Mouse (Mus musculus): ENCODE measurements around the gene Dna2. TPM values are rescaled to one million over a fixed set of nuclear protein-coding genes. Genes with fewer than 3 reads are reported as not detected.

Gene Dna2
- polyA plus RNA-seq, 1 experiment from 2014 or later: 18.0 TPM

- no peak for ATAC-seq (ENCODE audit: low FRiP score, low read depth)
- Histone ChIP-seq H3K36me3 (peaks cover 76% of the 10 kb centered on the region), H3K9ac (replicated peaks) (no peak overlapping the region), H3K27me3 (no peaks in the 10 kb centered on the region), H3K27ac (replicated peaks) (no peak overlapping the region), H3K4me1 (no peaks in the 10 kb centered on the region), H3K4me3 (no peak overlapping the region), H3K9me3 (no peaks in the 10 kb centered on the region), H3K4me2 (replicated peaks) (no peak overlapping the region)
- WGBS: 25% methylated on average over 3 of the region's 3 CpGs
These were observed 40.5 kb downstream of the Dna2 start for GRCm38 (mm10) chr10:62987341-62987740.

GRCm38 (mm10) chr10:62990636-62991035, 43.8 kb downstream of the Dna2 start:
- H3K27me3 ChIP-seq: no peaks in the 10 kb centered on the region
- no peaks in the 10 kb centered on the region for H3K4me1 ChIP-seq
- 95% methylated on average over 15 of the region's 15 CpGs for WGBS
- H3K36me3 ChIP-seq: peaks cover 77% of the 10 kb centered on the region
- no peak for ATAC-seq (ENCODE audit: low FRiP score, low read depth)
- no peaks in the 10 kb centered on the region for H3K9me3 ChIP-seq
- no peak overlapping the region for H3K9ac ChIP-seq (replicated peaks)
- H3K27ac ChIP-seq (replicated peaks): no peak overlapping the region
- no peak overlapping the region for H3K4me2 ChIP-seq (replicated peaks)
- no peak overlapping the region for H3K4me3 ChIP-seq

GRCm38 (mm10) chr10:62993991-62994390, 47.2 kb downstream of the Dna2 start:
- H3K4me1 ChIP-seq: no peaks in the 10 kb centered on the region
- ATAC-seq (ENCODE audit: low FRiP score, low read depth): no peak
- no peak overlapping the region for H3K27ac ChIP-seq (replicated peaks)
- no peak overlapping the region for H3K9ac ChIP-seq (replicated peaks)
- H3K4me2 ChIP-seq (replicated peaks): no peak overlapping the region
- H3K4me3 ChIP-seq: no peak overlapping the region
- WGBS: 91% methylated on average over 4 of the region's 9 CpGs
- H3K9me3 ChIP-seq: no peaks in the 10 kb centered on the region
- H3K27me3 ChIP-seq: no peaks in the 10 kb centered on the region
- H3K36me3 ChIP-seq: peaks cover 92% of the 10 kb centered on the region

- 61% methylated on average over 9 of the region's 9 CpGs for WGBS
- Histone ChIP-seq H3K4me2 (replicated peaks) (no peak overlapping the region), H3K27ac (replicated peaks) (no peak overlapping the region), H3K27me3 (no peaks in the 10 kb centered on the region), H3K9ac (replicated peaks) (no peak overlapping the region), H3K36me3 (peaks cover 91% of the 10 kb centered on the region), H3K4me3 (no peak overlapping the region), H3K4me1 (no peaks in the 10 kb centered on the region), H3K9me3 (no peaks in the 10 kb centered on the region)
- no peak for ATAC-seq (ENCODE audit: low FRiP score, low read depth)
These were observed 53.8 kb downstream of the Dna2 start for GRCm38 (mm10) chr10:63000584-63000983.

- H3K4me3 ChIP-seq: no peak overlapping the region
- H3K4me2 ChIP-seq (replicated peaks): no peak overlapping the region
- 84% methylated on average over 9 of the region's 9 CpGs for WGBS
- no peak for ATAC-seq (ENCODE audit: low FRiP score, low read depth)
- H3K9ac ChIP-seq (replicated peaks): no peak overlapping the region
- no peaks in the 10 kb centered on the region for H3K27me3 ChIP-seq
- H3K36me3 ChIP-seq: peaks cover 93% of the 10 kb centered on the region
- no peaks in the 10 kb centered on the region for H3K4me1 ChIP-seq
- no peaks in the 10 kb centered on the region for H3K9me3 ChIP-seq
- no peak overlapping the region for H3K27ac ChIP-seq (replicated peaks)
These were observed 56.4 kb downstream of the Dna2 start for GRCm38 (mm10) chr10:63003252-63003651.

GRCm38 (mm10) chr10:63004556-63004955, 57.7 kb downstream of the Dna2 start:
- Histone ChIP-seq H3K4me1 (no peaks in the 10 kb centered on the region), H3K36me3 (peaks cover 90% of the 10 kb centered on the region), H3K27me3 (no peaks in the 10 kb centered on the region), H3K9me3 (no peaks in the 10 kb centered on the region), H3K27ac (replicated peaks) (no peak overlapping the region), H3K4me2 (replicated peaks) (no peak overlapping the region), H3K4me3 (no peak overlapping the region), H3K9ac (replicated peaks) (no peak overlapping the region)
- no peak for ATAC-seq (ENCODE audit: low FRiP score, low read depth)
- 91% methylated on average over 9 of the region's 9 CpGs for WGBS

- no peak overlapping the region for H3K9ac ChIP-seq (replicated peaks)
- 72% methylated on average over 3 of the region's 3 CpGs for WGBS
These were observed 61.4 kb downstream of the Dna2 start for GRCm38 (mm10) chr10:63008193-63008592.

GRCm38 (mm10) chr10:63010268-63010667, 63.4 kb downstream of the Dna2 start:
- Histone ChIP-seq H3K36me3 (peaks cover 91% of the 10 kb centered on the region), H3K4me3 (no peak overlapping the region), H3K9ac (replicated peaks) (no peak overlapping the region), H3K27ac (replicated peaks) (no peak overlapping the region), H3K4me1 (no peaks in the 10 kb centered on the region), H3K27me3 (no peaks in the 10 kb centered on the region), H3K4me2 (replicated peaks) (no peak overlapping the region), H3K9me3 (no peaks in the 10 kb centered on the region)
- no peak for ATAC-seq (ENCODE audit: low FRiP score, low read depth)
- WGBS: 88% methylated on average over 4 of the region's 4 CpGs

More at GRCm38 (mm10) chr10:63008193-63008592, 61.4 kb downstream of the Dna2 start:
- H3K27me3 ChIP-seq: no peaks in the 10 kb centered on the region
- no peak overlapping the region for H3K27ac ChIP-seq (replicated peaks)
- no peaks in the 10 kb centered on the region for H3K9me3 ChIP-seq
- ATAC-seq (ENCODE audit: low FRiP score, low read depth): no peak
- H3K4me1 ChIP-seq: no peaks in the 10 kb centered on the region
- H3K4me2 ChIP-seq (replicated peaks): no peak overlapping the region
- no peak overlapping the region for H3K4me3 ChIP-seq
- H3K36me3 ChIP-seq: peaks cover 90% of the 10 kb centered on the region

- H3K36me3 ChIP-seq: peaks cover 92% of the 10 kb centered on the region
- 90% methylated on average over 6 of the region's 6 CpGs for WGBS
- ATAC-seq (ENCODE audit: low FRiP score, low read depth): no peak
- H3K4me3 ChIP-seq: no peak overlapping the region
- H3K27ac ChIP-seq (replicated peaks): no peak overlapping the region
- H3K27me3 ChIP-seq: no peaks in the 10 kb centered on the region
- no peaks in the 10 kb centered on the region for H3K9me3 ChIP-seq
- no peak overlapping the region for H3K4me2 ChIP-seq (replicated peaks)
- H3K9ac ChIP-seq (replicated peaks): no peak overlapping the region
- no peaks in the 10 kb centered on the region for H3K4me1 ChIP-seq
These were observed 64.7 kb downstream of the Dna2 start for GRCm38 (mm10) chr10:63011556-63011955.

GRCm38 (mm10) chr10:63013476-63013875, 66.7 kb downstream of the Dna2 start:
- H3K36me3 ChIP-seq: peaks cover 88% of the 10 kb centered on the region
- no peaks in the 10 kb centered on the region for H3K27me3 ChIP-seq
- H3K9me3 ChIP-seq: no peaks in the 10 kb centered on the region
- no peak for ATAC-seq (ENCODE audit: low FRiP score, low read depth)
- no peak overlapping the region for H3K27ac ChIP-seq (replicated peaks)
- WGBS: 88% methylated on average over 3 of the region's 3 CpGs
- H3K4me2 ChIP-seq (replicated peaks): no peak overlapping the region
- H3K4me3 ChIP-seq: no peak overlapping the region
- no peak overlapping the region for H3K9ac ChIP-seq (replicated peaks)
- 0 out of 2 replicates have a peak, but pooled peaks cover 3% of the 10 kb centered on the region for H3K4me1 ChIP-seq

- Histone ChIP-seq H3K4me1 (peaks cover 6% of the 10 kb centered on the region), H3K4me2 (replicated peaks) (no peak overlapping the region), H3K9ac (replicated peaks) (no peak overlapping the region), H3K4me3 (no peak overlapping the region), H3K36me3 (peaks cover 84% of the 10 kb centered on the region), H3K27me3 (no peaks in the 10 kb centered on the region), H3K9me3 (no peaks in the 10 kb centered on the region), H3K27ac (replicated peaks) (no peak overlapping the region)
- no peak for ATAC-seq (ENCODE audit: low FRiP score, low read depth)
- WGBS: 86% methylated on average over 9 of the region's 9 CpGs
These were observed 67.3 kb downstream of the Dna2 start for GRCm38 (mm10) chr10:63014168-63014567.

- Histone ChIP-seq H3K27ac (replicated peaks) (no peak overlapping the region), H3K27me3 (no peaks in the 10 kb centered on the region), H3K4me3 (no peak overlapping the region), H3K9ac (replicated peaks) (no peak overlapping the region), H3K9me3 (no peaks in the 10 kb centered on the region), H3K36me3 (peaks cover 37% of the 10 kb centered on the region), H3K4me1 (peaks cover 31% of the 10 kb centered on the region), H3K4me2 (replicated peaks) (peak overlapping the region; percentile 21; the same call in 1 of the 2 replicates)
- WGBS: 90% methylated on average over 6 of the region's 6 CpGs
- no peak for ATAC-seq (ENCODE audit: low FRiP score, low read depth)
These were observed 72.5 kb downstream of the Dna2 start for GRCm38 (mm10) chr10:63019304-63019703.

GRCm38 (mm10) chr10:63021702-63022101, 74.9 kb downstream of the Dna2 start:
- Histone ChIP-seq H3K27ac (replicated peaks) (no peak overlapping the region), H3K36me3 (peaks cover 13% of the 10 kb centered on the region), H3K4me1 (peaks cover 51% of the 10 kb centered on the region), H3K9ac (replicated peaks) (peak overlapping the region; percentile 98), H3K4me2 (replicated peaks) (peak overlapping the region; percentile 73), H3K4me3 (peak overlapping the region; percentile 81), H3K9me3 (no peaks in the 10 kb centered on the region), H3K27me3 (no peaks in the 10 kb centered on the region)
- 52% methylated on average over 4 of the region's 4 CpGs for WGBS
- ATAC-seq (ENCODE audit: low FRiP score, low read depth): no peak

Data from midbrain, embryonic 12.5 days (tissue).